Mouse (Mus musculus) thymus, adult 18-20 months (tissue): Measurements from ENCODE around the gene Fam71b.

Source experiments
- DNase-seq, 2 experiments: peaks; one replicate each; pipeline ENCODE4 v3.0.0; 2022; ENCODE audit warnings: mixed read lengths in 2 of 2

Gene Fam71b

GRCm38 (mm10) chr11:46435363-46435762, 39.0 kb downstream of the Fam71b start:
- no peak for DNase-seq

GRCm38 (mm10) chr11:46436760-46437458, 40.5 kb downstream of the Fam71b start, which contains the start of gene Med7:
Gene Med7 (plus strand): TSS chr11:46436925.
- DNase-seq, result peak; percentile 94 to 97

DNA sequence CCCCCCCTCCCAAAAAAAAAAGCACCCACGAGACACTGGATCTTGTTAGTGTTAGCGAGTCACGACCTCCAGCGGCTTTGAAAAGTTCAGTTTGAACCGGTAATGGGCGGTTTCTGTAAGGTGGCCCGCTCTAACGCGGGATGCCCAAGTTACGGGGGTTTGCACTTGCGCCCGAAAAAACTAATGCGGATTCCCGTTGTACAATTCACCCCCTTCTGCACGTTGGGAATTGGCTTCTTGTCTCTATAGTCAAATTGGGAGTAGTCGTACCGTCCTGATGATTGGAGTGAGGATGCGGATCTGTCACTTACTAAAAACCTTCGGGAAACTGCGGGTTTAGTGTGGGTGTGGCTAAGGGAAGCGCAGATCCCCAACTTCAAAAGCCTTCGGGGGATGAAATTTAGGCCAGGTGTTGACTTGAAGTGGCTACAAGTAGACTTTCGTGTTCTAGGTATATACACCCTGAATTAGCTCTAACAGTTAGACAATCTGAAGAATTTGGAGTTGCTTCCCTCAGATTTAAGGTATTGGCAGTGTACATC, 41.2 kb downstream of the Fam71b start:
- DNase-seq, result peak in 1 of 2 experiments; percentile 19

DNA sequence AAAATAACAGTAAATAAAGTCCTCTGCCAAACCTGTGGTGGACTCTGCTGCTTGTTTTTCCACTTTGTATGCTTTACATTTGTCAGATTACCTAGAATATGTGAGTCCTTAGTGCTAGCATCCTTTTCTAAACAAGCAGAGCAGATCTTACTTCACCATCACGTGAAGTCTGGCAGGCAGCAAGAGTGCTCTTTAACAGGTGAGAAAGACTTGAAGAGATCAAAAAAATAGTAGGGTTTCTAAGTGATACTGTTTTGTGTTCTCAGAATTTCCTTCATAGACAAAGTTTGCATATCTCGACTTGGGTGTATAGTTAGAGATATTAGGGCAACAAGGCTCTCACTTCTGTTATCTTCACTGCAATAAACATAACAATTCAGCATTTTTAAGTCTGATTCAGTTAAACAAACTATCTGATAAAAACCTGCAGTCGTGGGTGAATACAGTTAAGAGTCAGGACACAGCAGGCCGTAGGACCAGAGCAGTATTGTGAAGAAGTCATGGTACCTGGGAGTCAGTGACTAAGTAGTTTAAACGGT, 42.7 kb downstream of the Fam71b start:
- DNase-seq, result no peak

DNA sequence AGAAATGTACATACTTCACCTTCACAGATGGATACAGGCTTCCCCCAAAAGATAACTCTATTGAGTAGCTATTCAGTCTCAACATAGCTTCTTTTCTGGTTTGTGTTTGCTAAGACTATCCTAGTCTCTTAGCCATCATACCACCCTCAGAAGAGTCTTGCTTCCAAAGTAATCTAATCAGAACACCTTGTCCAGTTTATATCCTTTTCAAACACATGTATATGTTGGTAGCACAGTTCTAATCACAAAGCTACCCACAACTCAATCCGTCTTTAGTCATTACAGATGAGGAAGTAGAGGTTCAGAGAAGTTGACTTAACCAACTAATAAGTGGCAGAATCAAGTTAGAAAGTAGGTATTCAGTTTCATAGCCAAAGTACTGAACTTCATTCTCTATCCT, 45.4 kb downstream of the Fam71b start:
- no peak for DNase-seq

- no peak for DNase-seq
Measured at GRCm38 (mm10) chr11:46443152-46443551, 46.8 kb downstream of the Fam71b start.

DNA sequence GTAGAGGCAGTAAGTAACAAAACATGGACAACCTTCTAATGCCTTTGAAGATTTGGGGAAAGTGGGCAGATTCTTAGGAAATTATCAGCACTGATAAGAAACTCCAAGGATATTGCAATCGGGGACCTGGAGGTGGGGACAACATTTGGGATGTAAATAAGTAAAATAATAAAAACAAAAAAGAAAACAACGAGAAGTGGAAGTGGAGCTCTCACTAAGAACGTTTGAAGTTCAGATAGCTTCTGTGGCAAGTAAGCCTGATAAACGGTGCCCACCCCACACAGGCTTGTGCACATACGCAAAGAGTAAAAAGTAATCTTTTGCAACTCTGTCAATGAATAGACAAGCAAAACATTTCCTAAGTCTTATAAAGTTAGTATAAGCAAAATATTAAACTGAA, 47.6 kb downstream of the Fam71b start:
- DNase-seq, result no peak

DNA sequence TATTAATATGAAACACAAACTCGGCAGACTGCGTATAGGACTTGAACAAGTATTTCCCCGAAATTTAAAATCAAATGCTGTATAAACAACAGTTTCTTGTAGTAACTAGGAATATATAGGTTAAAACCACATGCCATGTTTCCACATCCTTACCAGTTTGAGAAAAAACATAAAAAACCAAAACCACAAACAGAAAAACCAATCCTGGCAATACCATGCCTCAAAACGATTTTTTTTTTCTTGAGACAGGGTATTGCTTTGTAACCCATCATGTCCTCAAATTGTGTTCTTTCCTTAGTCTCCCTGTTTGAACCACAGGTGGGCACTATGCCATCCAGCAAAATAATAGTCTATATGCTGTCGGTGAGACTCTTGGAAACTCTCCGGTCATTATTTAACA, 49.8 kb downstream of the Fam71b start:
- DNase-seq, result no peak

GRCm38 (mm10) chr11:46447644-46448484, 51.5 kb downstream of the Fam71b start:
- DNase-seq, result no peak

- no peak for DNase-seq
Measured at GRCm38 (mm10) chr11:46449461-46450080, 53.2 kb downstream of the Fam71b start.

DNA sequence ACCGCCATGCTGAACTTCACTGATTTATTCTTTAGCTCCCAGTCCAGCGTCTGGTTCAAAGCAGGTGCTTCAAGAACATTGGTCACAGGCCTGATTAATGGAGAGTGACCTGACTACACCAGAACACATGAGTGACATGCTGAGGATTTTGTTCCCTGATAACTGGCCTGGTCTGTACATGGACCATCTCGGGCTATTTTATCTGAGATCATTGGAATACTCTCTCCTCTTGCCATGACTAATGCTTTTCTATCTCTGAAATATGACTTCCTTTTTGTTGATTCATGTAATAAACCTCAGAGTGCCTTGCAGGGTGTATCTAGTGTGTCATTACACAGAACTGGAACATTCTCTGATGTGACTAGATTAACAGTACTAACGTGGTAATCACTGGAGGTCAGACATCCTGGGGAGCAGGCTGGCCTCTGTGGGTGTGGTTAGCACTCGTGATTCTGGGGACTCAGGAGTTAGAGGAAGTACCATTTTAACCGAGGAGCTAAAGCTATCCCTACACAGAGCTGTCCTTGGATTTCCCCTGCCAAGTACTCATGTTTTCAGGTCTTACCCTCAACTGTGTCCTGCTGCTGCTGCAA, 58.2 kb downstream of the Fam71b start, which contains the start of gene Havcr2:
Gene Havcr2 (plus strand): TSS at position 483 of the 593 bp plus-strand sequence.
- no peak for DNase-seq
